Mouse (Mus musculus) heart, embryonic 16.5 days (tissue): ENCODE data around the gene Neurod6. TPM values are rescaled to one million over a fixed set of nuclear protein-coding genes. Genes with fewer than 3 reads are reported as not detected.

Experiments used
- ATAC-seq: fragments of 200-750 bp; cut with Nextera tagmentation; replicated peaks from 2 replicates; pipeline ENCODE4 v1.8.0; 2017; ENCODE audit warnings: moderate number of reproducible peaks; ENCODE audit not compliant: insufficient read depth, low FRiP score; ENCODE audit errors: extremely low read depth
- H3K27ac ChIP-seq: fragments of 300-500 bp; sonication (generic); 2 replicates; pipeline ENCODE4 v1.5.1; 2014; ENCODE audit warnings: mild to moderate bottlenecking, low read length, control low read depth, moderate library complexity
- H3K27me3 ChIP-seq: fragments of 300-500 bp; sonication (generic); 2 replicates; pipeline ENCODE4 v1.6.1; 2014; ENCODE audit warnings: low read length, mixed read lengths; ENCODE audit not compliant: control insufficient read depth, insufficient read depth
- H3K36me3 ChIP-seq: fragments of 300-500 bp; sonication (generic); 2 replicates; pipeline ENCODE4 v1.6.1; 2014; ENCODE audit not compliant: control insufficient read depth, insufficient read depth
- H3K4me1 ChIP-seq: fragments of 300-500 bp; sonication (generic); 2 replicates; pipeline ENCODE4 v1.6.1; 2014; ENCODE audit warnings: low read length, mixed read lengths; ENCODE audit not compliant: control insufficient read depth, insufficient read depth
- H3K4me2 ChIP-seq: fragments of 300-500 bp; sonication (generic); 2 replicates; pipeline ENCODE4 v1.6.1; 2014; ENCODE audit warnings: low read depth, mild to moderate bottlenecking, control low read depth, low read length
- H3K4me3 ChIP-seq: fragments of 300-500 bp; sonication (generic); 2 replicates; pipeline ENCODE4 v1.5.1; 2014; ENCODE audit warnings: mild to moderate bottlenecking, control low read depth, low read length
- H3K9ac ChIP-seq: fragments of 300-500 bp; sonication (generic); 2 replicates; pipeline ENCODE4 v1.6.1; 2014; ENCODE audit warnings: low read length, control low read depth
- H3K9me3 ChIP-seq: fragments of 300-500 bp; sonication (generic); replicated peaks from 2 replicates; pipeline ENCODE4 v1.6.1; 2016; ENCODE audit warnings: low read length; ENCODE audit not compliant: control insufficient read depth
- WGBS: fragments of 180-500 bp; shearing (Covaris S2); extraction: QIAGEN DNeasy Blood & Tissue Kit; methylation state at CpG from one replicate; pipeline ENCODE4 v1.1.7; 2014; 5-methylcytosine and 5-hydroxymethylcytosine counted together
- polyA plus RNA-seq: library from polyadenylated mRNA; unstranded; fragments of >200 nt; fragmentation: Nextera tagmentation; extraction: Ambion mirVana; gene quantifications from 2 replicates; pipeline ENCODE4 v1.2.1, GENCODE M21; 2015

Gene Neurod6
- polyA plus RNA-seq, 1 experiment from 2014 or later = not detected

DNA sequence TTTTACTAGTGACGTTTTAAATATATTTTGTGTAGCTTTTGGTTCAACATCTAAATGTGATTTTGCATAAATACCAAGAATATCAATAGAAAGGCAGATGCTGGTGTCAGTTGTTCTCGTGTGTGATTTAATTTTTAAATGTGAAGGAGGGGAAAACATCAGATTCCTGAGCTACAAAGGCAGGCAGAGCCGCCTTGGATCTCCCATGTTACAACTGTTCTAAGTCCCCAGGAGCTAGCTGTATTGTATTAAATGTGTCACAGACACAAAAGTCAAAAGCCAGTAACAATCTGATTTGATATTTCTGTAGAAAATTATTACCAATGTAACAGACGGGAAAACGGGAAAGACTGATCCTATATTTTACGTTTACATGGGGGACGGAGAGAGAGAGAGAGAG lies 1.8 kb upstream of the Neurod6 start:
- H3K27ac ChIP-seq = no peak overlapping the region
- 76% methylated on average over 7 of the region's 7 CpGs for WGBS
- no peaks in the 10 kb centered on the region for H3K4me1 ChIP-seq
- no peaks in the 10 kb centered on the region for H3K36me3 ChIP-seq
- peaks cover 18% of the 10 kb centered on the region for H3K27me3 ChIP-seq
- H3K9me3 ChIP-seq = no peaks in the 10 kb centered on the region
- no peak for ATAC-seq
- no peak overlapping the region for H3K9ac ChIP-seq
- no peak overlapping the region for H3K4me2 ChIP-seq
- no peak overlapping the region for H3K4me3 ChIP-seq

DNA sequence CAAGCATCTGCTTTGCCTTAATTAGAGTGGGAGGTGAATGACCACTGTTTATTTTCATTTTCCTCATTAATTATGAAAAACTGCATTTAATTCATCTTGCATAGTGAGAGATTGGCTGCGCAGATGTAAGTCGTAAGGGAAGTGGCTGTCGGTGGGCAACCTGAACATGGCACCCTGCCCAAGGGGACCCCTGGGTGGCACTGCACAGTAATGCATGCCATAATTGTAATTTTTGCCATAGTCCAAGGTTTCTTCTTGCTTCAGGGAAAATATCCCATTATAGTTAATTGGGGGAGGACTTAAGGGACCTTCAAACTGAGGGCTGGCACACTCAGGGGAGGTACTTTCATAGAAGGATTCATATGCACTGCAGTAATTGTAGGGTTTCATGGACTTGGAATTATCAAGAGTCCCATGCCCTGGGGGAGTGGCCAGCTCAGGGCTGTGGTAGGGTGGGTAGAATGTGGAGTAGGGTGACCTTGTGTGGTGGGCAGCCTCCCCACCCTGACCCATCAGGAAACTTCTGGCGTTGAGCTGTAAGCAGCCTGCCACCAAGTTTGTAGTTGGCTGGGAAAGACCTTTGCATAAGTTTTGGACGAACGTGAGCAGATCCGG lies 2.4 kb downstream of the Neurod6 start:
- ATAC-seq = no peak
- no peak overlapping the region for H3K4me3 ChIP-seq
- no peak overlapping the region for H3K9ac ChIP-seq
- H3K27ac ChIP-seq = no peak overlapping the region
- H3K4me2 ChIP-seq = no peak overlapping the region
- no peaks in the 10 kb centered on the region for H3K36me3 ChIP-seq
- 85% methylated on average over 7 of the region's 7 CpGs for WGBS
- no peaks in the 10 kb centered on the region for H3K9me3 ChIP-seq
- peaks cover 40% of the 10 kb centered on the region for H3K27me3 ChIP-seq
- H3K4me1 ChIP-seq = peaks cover 6% of the 10 kb centered on the region; the same call in 1 of the 2 replicates

DNA sequence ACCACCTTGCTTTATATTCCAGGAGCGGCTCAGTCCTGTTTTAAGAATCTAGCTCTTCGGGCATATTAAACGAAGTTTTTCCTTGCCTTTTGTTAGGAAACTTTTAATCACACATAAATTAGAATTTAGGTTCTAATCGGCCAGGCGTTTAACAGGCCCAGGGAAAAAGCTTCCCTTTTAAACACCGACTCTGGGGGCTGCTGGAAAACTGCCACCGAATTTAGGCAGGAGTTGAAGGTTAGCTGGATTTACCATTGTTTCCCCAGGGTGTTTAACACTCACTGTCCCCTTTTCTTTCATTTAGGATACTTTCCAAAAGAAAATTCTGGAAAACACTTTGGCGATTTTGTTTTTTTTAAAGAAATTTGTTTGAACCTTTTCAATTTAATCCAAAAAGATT lies 3.7 kb downstream of the Neurod6 start:
- no peak overlapping the region for H3K27ac ChIP-seq
- H3K27me3 ChIP-seq = peaks cover 40% of the 10 kb centered on the region
- no peaks in the 10 kb centered on the region for H3K36me3 ChIP-seq
- H3K4me3 ChIP-seq = peak overlapping the region; percentile 34
- peak overlapping the region; percentile 54 for H3K4me2 ChIP-seq
- no peak overlapping the region for H3K9ac ChIP-seq
- no peaks in the 10 kb centered on the region for H3K9me3 ChIP-seq
- no peak for ATAC-seq
- peaks cover 6% of the 10 kb centered on the region; the same call in 1 of the 2 replicates for H3K4me1 ChIP-seq
- 26% methylated on average over 8 of the region's 8 CpGs for WGBS

DNA sequence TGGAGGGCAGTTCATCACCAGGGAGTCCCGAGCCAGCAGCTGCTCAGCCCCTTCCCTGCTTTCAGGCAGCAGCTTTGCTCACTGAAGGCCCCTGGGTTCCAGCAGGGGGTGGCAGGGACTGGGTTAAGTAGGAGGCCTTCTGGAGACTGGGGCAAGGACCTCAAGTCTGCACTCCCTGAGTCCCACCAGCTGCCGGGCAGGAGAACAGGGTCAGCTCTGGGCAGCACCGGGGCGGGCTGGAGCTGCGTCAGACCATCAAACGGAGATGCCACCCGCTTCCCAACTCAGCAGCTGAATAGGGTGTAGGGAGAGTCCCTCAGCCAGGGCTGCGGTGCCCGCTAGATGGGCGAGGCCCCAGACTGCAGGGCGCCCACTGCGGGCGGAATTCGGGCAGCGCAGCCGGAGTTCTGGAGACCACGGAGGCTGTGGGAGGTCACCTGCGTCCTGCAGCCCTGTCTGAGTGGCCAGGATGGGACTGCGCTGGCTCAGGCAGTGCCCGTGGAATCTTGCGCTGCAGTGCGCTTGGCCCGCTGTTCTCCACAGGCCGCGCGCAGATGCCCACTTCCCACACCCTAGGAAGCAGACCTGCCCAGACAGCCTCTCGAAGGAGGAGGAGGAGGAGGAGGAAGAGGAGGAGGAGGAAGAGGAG lies 4.3 kb downstream of the Neurod6 start:
- H3K9ac ChIP-seq = no peak overlapping the region
- no peak overlapping the region for H3K27ac ChIP-seq

GRCm38 (mm10) chr6:55676141-55676662 lies 4.9 kb downstream of the Neurod6 start:
- H3K36me3 ChIP-seq = no peaks in the 10 kb centered on the region
- H3K9ac ChIP-seq = no peak overlapping the region
- no peak for ATAC-seq
- no peak overlapping the region for H3K4me3 ChIP-seq
- peaks cover 36% of the 10 kb centered on the region for H3K27me3 ChIP-seq
- WGBS = 57% methylated on average over 6 of the region's 6 CpGs
- peaks cover 6% of the 10 kb centered on the region; the same call in 1 of the 2 replicates for H3K4me1 ChIP-seq
- H3K9me3 ChIP-seq = no peaks in the 10 kb centered on the region
- peak overlapping the region; percentile 54; the same call in 1 of the 2 replicates for H3K4me2 ChIP-seq
- H3K27ac ChIP-seq = no peak overlapping the region

More for the DNA sequence above, 4.3 kb downstream of the Neurod6 start:
- H3K36me3 ChIP-seq = no peaks in the 10 kb centered on the region
- peaks cover 40% of the 10 kb centered on the region for H3K27me3 ChIP-seq
- H3K4me3 ChIP-seq = peak overlapping the region; percentile 34
- no peak; the same call in 1 of the 2 replicates for ATAC-seq
- WGBS = 2% methylated on average over 27 of the region's 27 CpGs
- H3K4me2 ChIP-seq = peak overlapping the region; percentile 54
- no peaks in the 10 kb centered on the region for H3K9me3 ChIP-seq
- H3K4me1 ChIP-seq = peaks cover 6% of the 10 kb centered on the region; the same call in 1 of the 2 replicates

DNA sequence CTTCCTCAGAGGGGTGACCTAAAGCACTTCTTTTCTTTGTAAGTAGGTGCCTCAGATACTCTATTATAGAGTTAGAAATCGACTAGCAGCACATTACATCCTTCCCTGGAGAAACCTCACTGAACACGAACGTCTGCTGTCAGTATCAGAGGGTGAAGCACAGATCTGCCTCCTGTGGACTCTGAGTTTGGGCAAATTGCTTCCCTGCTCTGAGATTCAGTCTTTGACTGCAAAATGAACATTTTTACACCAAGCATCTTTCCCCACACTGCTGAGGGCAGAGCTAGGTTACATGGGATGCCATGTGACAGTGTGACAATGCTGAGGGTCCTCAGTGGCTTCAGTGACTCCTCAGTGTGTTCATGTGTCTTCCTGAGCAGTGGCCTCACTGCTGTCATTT lies 13.3 kb downstream of the Neurod6 start:
- no peak overlapping the region for H3K4me2 ChIP-seq
- H3K9me3 ChIP-seq = no peaks in the 10 kb centered on the region
- 62% methylated on average over 3 of the region's 3 CpGs for WGBS
- ATAC-seq = no peak
- no peak overlapping the region for H3K9ac ChIP-seq
- no peaks in the 10 kb centered on the region for H3K36me3 ChIP-seq
- peaks cover 2% of the 10 kb centered on the region; the same call in 1 of the 2 replicates for H3K27me3 ChIP-seq
- H3K4me1 ChIP-seq = no peaks in the 10 kb centered on the region
- no peak overlapping the region for H3K27ac ChIP-seq
- no peak overlapping the region for H3K4me3 ChIP-seq

DNA sequence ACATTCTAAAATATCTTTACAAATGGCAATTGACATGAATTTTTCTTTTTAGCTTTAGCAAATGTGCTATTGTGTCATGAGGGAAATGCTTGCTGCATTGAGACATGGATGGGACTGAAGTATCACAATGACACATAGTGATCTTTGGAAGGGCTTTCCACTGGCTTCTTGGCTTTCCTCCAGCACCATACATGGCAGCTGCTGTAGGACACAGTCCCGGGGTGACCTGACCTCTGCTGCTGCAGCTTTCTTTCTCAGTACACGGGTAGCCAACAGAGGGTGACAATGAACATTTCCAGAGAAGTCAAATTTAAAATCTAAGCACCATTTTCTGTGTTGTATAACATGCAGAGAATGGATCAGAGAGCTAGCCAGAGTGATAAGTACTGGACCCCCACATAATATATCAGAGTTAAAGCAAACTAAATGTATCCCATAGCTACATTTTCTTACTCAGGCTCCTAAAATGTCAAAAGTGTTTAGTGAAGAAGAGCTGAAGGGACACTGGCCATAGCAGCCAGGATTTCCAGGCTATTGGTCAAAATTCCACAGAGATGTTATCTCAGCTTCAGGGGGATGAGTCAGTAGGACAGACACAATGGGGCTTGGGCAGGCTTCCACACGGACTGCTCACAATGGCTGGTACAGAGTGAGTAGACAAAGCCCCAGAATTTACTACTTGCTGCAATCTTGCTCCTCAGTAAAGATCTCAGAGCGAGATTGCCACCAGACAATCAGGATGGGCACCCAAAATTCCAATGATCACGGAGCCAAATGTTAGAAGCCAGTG lies 19.7 kb downstream of the Neurod6 start:
- H3K4me3 ChIP-seq = no peak overlapping the region
- no peak overlapping the region for H3K4me2 ChIP-seq
- no peak overlapping the region for H3K9ac ChIP-seq
- H3K36me3 ChIP-seq = no peaks in the 10 kb centered on the region
- H3K27ac ChIP-seq = no peak overlapping the region
- no peaks in the 10 kb centered on the region for H3K9me3 ChIP-seq
- no peaks in the 10 kb centered on the region for H3K4me1 ChIP-seq
- H3K27me3 ChIP-seq = peaks cover 2% of the 10 kb centered on the region; the same call in 1 of the 2 replicates
- ATAC-seq = no peak
- WGBS = 51% methylated on average over 5 of the region's 5 CpGs

GRCm38 (mm10) chr6:55649996-55650395 lies 31.1 kb downstream of the Neurod6 start:
- H3K4me3 ChIP-seq = no peak overlapping the region
- no peaks in the 10 kb centered on the region for H3K36me3 ChIP-seq
- no peak overlapping the region for H3K27ac ChIP-seq
- 18% methylated on average over 3 of the region's 3 CpGs for WGBS
- peaks cover 10% of the 10 kb centered on the region for H3K27me3 ChIP-seq
- no peak overlapping the region for H3K4me2 ChIP-seq
- no peak overlapping the region for H3K9ac ChIP-seq
- peaks cover 11% of the 10 kb centered on the region for H3K4me1 ChIP-seq
- ATAC-seq = no peak
- no peaks in the 10 kb centered on the region for H3K9me3 ChIP-seq
